Mouse (Mus musculus) layer of hippocampus, adult 2 months (tissue): ENCODE data around the gene Gadd45a. TPM values are rescaled to one million over a fixed set of nuclear protein-coding genes. Genes with fewer than 3 reads are reported as not detected.
A peak's percentile ranks its signal among the peaks of the same experiment; 100 is the strongest.

Source experiments
- DNase-seq, 2 experiments: peaks; one replicate each; pipeline ENCODE4 v3.0.0; 2022; ENCODE audit warnings: low spot score in 2 of 2
- H3K27ac ChIP-seq: fragments of 200-600 bp; 2 replicates; pipeline ENCODE4 v1.8.1; 2022
- H3K4me3 ChIP-seq: fragments of 200-600 bp; 2 replicates; pipeline ENCODE4 v1.8.1; 2022; ENCODE audit warnings: mild to moderate bottlenecking
- CTCF ChIP-seq: fragments of 200-600 bp; conservative IDR thresholded peaks from 2 replicates; pipeline ENCODE4 v1.8.1; 2022; ENCODE audit warnings: antibody characterized with exemption, mild to moderate bottlenecking, moderate library complexity
- total RNA-seq, 2 experiments: library from RNA; stranded (reverse); gene quantifications; 2 replicates each; pipeline ENCODE4 v1.2.3; 2021

Gadd45a gene
- total RNA-seq, 2 experiments from 2014 or later: 8.4 to 9.5 TPM

DNA sequence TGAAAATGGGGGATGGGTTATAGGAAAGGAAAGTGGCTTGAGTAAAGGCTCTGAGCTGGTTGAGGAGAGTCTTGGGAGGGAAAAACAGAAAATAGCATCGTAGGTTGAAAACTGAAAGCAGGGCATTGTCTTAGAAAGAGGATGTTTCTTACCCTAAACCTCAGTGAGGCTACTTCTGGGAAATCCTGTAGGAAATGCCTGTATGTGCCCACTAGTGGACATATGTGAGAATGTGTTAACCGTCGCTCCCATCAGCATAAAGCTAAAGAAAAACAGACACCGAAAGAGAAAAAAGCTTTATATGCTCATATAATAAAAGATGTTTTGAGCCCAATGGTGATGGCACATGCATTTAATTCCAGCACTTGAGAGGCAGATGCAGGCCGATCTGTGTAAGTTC is 22.8 kb upstream of the Gadd45a start:
- peak; percentile 41 for TF ChIP-seq CTCF

DNA sequence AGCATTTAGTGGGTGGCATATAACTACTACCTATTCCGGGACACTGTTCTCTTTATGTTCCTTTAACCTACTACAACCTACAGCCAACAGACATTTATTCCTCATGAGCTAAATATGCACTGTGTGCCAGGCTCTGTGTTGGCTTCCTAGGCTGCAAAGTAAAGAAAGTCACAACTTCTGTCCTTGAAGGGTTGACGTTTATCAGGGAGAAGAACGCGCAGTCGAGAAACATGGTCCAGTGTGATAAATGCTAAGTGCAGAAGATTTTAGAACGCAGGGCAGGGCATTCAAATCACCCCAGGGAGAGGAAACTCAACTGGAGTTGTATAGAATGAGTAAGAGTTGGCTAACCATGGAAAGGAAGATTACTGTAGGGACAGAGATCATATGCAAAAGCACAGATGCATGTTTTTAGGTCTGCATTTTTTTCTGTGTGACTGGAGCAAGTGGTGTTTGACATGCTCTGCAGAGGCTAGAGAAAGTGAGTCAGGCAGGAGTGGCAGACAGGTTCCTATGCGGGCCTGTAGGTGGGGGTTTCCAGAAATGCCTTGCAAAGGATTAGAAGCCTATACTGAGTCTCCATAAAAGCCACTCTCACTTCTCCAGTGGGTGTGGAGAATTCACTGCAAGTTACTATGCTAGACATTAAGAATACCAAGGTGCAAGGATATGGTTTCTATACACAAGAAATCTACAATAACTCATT is 20.9 kb upstream of the Gadd45a start:
- no peak for TF ChIP-seq CTCF
- Histone ChIP-seq H3K27ac (no peak overlapping the region), H3K4me3 (no peak overlapping the region)
- no peak for DNase-seq

More for the DNA sequence above, 22.8 kb upstream of the Gadd45a start:
- no peak overlapping the region for H3K27ac ChIP-seq
- no peak for DNase-seq
- H3K4me3 ChIP-seq: no peak overlapping the region

DNA sequence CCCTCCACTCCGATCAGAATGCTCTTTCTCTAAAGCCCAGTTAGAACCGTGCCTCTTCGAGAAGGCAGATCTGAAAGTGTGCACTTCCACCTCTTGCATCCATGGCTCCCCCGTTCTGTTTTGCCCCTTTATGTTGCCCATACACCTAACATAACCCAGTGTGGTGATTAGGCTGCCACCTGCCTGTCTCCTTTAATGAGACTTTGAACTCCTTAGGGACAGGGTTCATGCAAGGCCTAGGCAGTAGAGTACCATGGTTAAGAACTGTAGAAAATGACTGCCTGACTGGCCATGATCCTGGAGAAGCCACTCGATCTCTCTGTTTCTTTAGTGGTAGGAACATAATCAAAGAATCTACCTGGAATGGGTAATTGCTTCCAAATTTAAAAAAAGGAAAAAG is 20.3 kb upstream of the Gadd45a start:
- no peak for DNase-seq
- no peak for TF ChIP-seq CTCF
- H3K27ac ChIP-seq: no peak overlapping the region
- no peak overlapping the region for H3K4me3 ChIP-seq

DNA sequence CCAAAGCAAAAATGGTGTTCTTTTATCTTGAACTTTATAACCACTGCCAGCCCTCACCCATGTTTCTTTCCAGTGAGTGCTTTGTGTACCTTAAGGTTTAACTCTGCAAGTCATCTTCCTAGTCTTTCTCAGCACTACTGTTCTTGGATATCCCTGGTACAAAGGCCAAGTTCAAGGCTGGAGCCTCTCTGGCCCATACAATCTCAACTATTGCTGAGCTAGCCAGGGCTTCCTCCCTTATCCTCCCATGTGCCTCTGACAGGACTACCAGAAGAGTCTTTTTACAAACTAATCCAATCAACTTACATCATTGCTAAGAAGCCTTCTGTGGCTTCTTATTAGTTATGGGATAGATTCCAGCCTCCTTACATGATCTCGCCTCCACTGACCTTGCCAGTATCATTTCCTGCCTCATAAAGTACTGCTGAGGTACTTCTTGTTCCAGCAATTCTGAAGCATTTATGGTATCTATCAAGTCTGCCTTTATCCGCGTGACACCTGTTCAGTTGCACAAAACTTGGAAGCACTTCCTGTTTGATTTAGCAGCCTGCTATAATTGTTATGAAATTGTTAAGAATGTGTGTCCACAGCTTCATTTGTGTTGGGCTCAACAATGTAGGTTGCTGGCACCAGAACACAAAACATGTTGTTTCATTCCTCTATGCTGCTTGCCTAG is 19.8 kb upstream of the Gadd45a start:
- Histone ChIP-seq H3K4me3 (no peak overlapping the region), H3K27ac (no peak overlapping the region)
- DNase-seq: no peak
- TF ChIP-seq CTCF: no peak

DNA sequence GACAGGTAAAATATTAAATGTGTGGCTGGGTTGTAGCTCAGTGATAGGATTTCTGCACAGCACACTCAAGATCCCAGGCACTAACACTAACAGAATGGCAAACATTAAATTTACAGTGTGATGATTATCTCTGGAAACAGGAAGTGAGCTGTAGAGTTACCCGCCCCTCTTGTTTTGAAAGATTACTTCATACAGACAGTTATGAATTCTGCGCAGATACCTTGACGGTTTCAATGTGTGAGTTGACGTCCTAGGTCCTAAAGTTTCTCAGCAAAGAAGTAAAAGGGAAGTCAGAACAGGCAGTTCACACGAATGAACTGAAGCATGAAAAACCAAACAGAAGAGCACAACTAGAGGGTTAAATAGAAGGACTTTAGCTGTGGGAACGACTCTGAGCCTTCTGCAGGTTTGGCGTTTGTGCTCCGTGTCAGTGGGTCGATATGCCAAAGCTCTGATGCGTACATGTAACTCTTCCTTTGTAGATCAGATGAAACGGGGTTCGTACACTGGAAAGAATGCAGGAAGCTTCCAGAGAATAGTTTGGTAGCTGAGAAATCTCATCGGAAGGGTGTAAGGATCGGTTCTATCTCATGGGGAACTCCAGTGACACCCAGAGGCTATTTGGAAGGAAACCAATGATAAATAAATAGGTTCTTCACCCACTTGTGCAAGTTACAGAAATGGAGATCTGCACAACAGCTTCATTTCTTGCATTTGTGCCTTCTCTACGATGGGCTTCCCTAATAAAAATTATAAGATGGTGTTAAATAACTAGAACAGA is 19.0 kb upstream of the Gadd45a start:
- Histone ChIP-seq H3K27ac (no peak overlapping the region), H3K4me3 (no peak overlapping the region)
- DNase-seq: no peak
- TF ChIP-seq CTCF: 0 out of 2 replicates have a peak, but pooled peaks have one; percentile 7

DNA sequence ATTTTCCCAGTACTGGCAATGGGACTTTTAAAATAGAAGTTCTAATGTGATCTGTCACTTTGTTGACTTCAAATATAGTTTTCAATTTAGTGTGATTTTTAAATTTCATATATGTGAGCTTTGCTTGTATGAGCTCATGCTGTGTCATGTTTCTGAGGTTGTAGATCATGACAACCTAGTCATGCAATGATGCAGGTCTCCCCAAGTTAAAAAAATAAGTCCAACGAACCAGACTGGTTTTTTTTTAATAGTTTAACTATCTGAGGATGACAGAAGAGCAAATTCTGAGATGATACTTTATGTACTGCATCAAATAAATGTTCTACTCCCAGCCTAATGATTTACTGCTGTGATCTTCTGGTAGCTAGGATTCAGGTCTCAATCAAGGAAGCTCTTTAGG is 12.8 kb upstream of the Gadd45a start:
- no peak for TF ChIP-seq CTCF
- no peak for DNase-seq

DNA sequence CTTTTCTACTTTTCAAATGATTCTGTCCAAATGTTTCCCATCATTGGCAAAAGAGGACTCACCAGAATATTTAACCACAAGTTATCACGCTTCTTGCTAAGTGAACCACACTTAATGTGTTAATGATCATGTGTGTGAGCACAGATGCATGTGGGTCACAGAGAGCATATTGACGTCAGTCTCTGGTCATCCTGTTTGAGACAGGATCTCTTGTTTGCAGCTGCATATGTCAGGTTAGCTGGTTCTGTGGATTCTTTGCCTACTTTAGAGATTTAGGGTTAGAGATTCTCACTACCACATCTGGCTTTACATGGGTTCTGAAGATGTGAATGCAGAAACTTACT is 12.4 kb upstream of the Gadd45a start:
- no peak for DNase-seq
- TF ChIP-seq CTCF: no peak
- Histone ChIP-seq H3K27ac (no peak overlapping the region), H3K4me3 (no peak overlapping the region)

More for the DNA sequence above, 12.8 kb upstream of the Gadd45a start:
- Histone ChIP-seq H3K27ac (no peak overlapping the region), H3K4me3 (no peak overlapping the region)

DNA sequence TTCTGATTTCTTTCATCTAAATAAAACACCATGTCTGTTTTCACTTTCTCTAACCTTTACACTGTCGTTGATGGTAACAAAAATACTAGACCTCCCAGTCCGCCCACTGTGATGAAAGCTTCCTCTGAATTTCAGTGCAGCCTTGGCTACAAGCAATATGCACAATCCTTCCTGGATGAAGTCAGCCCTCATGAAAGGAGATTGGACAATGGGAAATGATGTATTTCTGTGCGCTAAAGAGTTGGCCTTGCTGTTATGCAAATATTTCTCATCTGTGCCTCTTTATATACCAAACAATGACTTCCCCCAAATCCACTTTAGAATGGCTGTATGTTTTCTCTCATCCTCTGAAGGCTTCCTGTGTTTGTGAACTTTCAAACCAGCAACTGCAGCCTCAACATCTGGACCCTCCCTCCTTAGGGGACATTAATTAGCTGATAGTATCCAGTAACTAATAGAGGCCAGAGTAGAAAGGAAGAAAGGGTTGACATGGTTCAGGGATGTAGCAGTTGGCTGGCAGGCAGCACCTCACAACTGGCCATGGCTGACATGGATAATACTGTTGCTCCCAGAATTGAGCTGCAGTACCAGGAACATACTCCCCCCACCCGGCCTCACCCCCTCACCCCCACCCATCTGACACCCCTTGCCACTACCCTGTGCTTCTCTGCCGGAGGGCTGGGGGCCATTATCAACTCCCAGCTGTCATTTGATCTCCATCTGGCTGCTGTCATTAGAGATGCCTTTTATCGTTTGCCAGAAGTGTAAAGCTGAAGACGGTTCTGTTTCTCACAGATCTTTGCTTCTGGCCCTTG is 11.8 kb upstream of the Gadd45a start:
- Histone ChIP-seq H3K27ac (no peak overlapping the region), H3K4me3 (no peak overlapping the region)
- DNase-seq: no peak
- TF ChIP-seq CTCF: no peak

DNA sequence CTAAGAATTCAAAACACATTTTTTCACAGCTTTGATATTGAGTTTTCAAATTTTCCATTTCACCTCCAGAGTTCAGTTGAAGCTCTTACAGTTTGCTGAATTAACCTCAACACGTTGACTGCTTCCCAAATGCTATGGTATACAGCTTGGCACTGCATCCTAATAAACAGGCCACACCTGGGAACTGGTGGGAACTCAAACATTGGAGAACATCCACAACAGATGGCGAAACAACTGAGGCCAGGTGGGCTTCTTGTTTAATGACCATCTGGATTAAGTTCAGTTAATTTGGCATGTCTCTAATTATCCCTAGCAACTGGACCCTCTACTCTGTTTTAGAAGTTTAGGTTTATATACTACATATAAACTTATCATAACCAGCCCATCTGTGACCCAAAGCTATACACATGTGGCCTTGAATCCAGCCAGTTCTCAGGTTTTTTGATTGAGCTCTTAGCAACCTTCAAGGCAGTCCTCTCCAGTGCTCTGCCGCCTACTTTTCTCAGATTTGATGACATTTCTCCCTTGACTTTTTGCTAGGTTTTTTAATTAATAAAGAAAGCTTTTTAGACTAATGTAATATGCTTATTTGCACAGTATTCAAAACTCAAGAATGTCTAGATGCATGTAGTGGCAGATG is 10.9 kb upstream of the Gadd45a start:
- Histone ChIP-seq H3K4me3 (no peak overlapping the region), H3K27ac (no peak overlapping the region)
- no peak for TF ChIP-seq CTCF
- DNase-seq: no peak

DNA sequence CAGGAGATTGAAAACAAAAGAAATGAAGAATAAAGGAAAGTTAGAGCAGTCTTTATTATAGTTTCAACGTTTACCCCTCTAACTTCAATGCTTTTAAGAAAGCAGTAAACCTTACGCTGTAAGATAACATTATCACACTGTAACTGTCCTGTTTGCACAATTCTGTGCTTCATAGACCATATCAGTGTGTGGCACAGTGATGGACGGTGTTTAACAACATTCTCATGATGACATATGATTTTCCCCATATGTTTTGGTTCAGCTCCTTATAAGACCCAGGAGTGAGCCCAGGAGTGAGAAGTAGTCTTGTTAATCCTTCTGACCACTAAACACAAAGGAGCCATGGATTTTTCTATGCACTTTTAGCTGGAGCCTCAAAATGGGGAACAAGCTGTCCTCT is 9.7 kb upstream of the Gadd45a start:
- Histone ChIP-seq H3K27ac (no peak overlapping the region), H3K4me3 (no peak overlapping the region)
- no peak for TF ChIP-seq CTCF
- no peak for DNase-seq

DNA sequence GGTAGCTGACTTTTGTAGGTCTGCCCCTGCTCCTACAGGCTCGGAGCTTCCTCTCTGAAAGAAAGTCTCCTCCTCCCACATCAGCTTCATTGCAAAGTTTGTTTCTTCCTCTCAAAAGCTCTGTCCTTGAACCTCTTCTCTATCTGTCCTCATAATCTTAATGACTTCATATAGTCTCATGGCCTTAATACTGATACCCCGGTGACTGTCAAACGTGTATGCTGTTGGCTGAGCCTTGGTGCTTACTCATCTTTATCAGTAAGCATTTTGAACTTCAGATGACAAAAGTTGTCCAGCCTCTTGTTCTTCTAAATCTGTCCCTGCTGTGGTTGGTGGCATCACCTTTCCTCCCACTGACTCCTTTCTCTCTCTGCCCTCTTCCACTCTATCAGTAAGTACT is 8.2 kb upstream of the Gadd45a start:
- Histone ChIP-seq H3K4me3 (no peak overlapping the region), H3K27ac (no peak overlapping the region)
- no peak for TF ChIP-seq CTCF
- DNase-seq: no peak

DNA sequence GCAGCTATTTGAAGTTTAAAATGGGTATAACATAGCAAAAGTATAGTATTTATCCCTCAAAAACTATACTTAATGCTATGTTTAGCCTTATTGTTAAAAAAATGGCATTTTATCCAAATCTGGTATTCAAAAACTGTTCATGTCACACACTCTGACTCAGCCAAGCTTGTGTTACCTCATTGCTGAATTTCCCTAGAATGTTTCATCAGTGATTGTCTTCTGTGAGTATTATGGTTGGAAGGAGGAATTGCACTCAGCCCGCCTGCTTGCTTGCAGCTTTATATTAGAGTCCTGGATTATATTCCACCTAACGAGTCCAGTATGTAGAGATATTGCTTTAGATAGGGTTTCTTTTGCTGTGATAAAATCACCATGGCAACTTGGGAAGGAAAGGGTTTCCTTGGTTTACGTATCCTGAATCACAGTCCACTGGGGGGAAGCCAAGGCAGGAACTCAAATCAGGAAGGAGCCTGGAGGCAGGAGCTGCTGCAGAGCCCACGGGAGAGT is 3.7 kb upstream of the Gadd45a start:
- TF ChIP-seq CTCF: 0 out of 2 replicates have a peak, but pooled peaks have one; percentile 9
- no peak overlapping the region for H3K4me3 ChIP-seq
- H3K27ac ChIP-seq: no peak overlapping the region
- no peak for DNase-seq
